Mouse (Mus musculus) limb, embryonic 11.5 days (tissue): ENCODE data around the gene Rap1b. TPM values are rescaled to one million over a fixed set of nuclear protein-coding genes. Genes with fewer than 3 reads are reported as not detected.

Experiments used
- ATAC-seq: fragments of 200-750 bp; cut with Nextera tagmentation; 2 replicates; pipeline ENCODE4 v1.8.0; 2017; ENCODE audit warnings: low read depth; ENCODE audit not compliant: insufficient number of reproducible peaks, low FRiP score, low TSS enrichment
- DNase-seq: peaks from one replicate; pipeline ENCODE4 v3.0.0-alpha.2; 2015; ENCODE audit warnings: low spot score
- H3K27ac ChIP-seq: fragments of 300-500 bp; sonication (generic); replicated peaks from 2 replicates; pipeline ENCODE4 v1.5.1; 2014; ENCODE audit warnings: low read depth, mild to moderate bottlenecking, low read length
- H3K27me3 ChIP-seq: fragments of 300-500 bp; sonication (generic); 2 replicates; pipeline ENCODE4 v1.6.1; 2014; ENCODE audit warnings: mild to moderate bottlenecking, low read length, mixed read lengths; ENCODE audit not compliant: control insufficient read depth, insufficient read depth
- H3K36me3 ChIP-seq: fragments of 300-500 bp; sonication (generic); 2 replicates; pipeline ENCODE4 v1.6.1; 2014; ENCODE audit warnings: mild to moderate bottlenecking, low read length, moderate library complexity, mixed read lengths; ENCODE audit not compliant: control insufficient read depth, insufficient read depth
- H3K4me1 ChIP-seq: fragments of 300-500 bp; sonication (generic); 2 replicates; pipeline ENCODE4 v1.6.1; 2014; ENCODE audit warnings: low read length, mixed read lengths; ENCODE audit not compliant: control insufficient read depth, insufficient read depth
- H3K4me2 ChIP-seq: fragments of 300-500 bp; sonication (generic); 2 replicates; pipeline ENCODE4 v1.6.1; 2014; ENCODE audit warnings: low read depth, mild to moderate bottlenecking, moderate library complexity; ENCODE audit not compliant: severe bottlenecking
- H3K4me3 ChIP-seq: fragments of 300-500 bp; sonication (generic); 2 replicates; pipeline ENCODE4 v1.5.1; 2014; ENCODE audit warnings: low read depth, low read length
- H3K9ac ChIP-seq: fragments of 300-500 bp; sonication (generic); 2 replicates; pipeline ENCODE4 v1.6.1; 2014; ENCODE audit warnings: mild to moderate bottlenecking, low read length
- H3K9me3 ChIP-seq: fragments of 300-500 bp; sonication (generic); 2 replicates; pipeline ENCODE4 v1.6.1; 2016; ENCODE audit warnings: low read length; ENCODE audit not compliant: control insufficient read depth
- WGBS: fragments of 180-500 bp; shearing (Covaris S2); extraction: QIAGEN DNeasy Blood & Tissue Kit; methylation state at CpG from one replicate; pipeline ENCODE4 v1.1.7; 2014; 5-methylcytosine and 5-hydroxymethylcytosine counted together
- polyA plus RNA-seq: library from polyadenylated mRNA; unstranded; fragments of >200 nt; fragmentation: Nextera tagmentation; extraction: Ambion mirVana; gene quantifications from 2 replicates; pipeline ENCODE4 v1.2.1, GENCODE M21; 2014

Gene Rap1b
- polyA plus RNA-seq, 1 experiment from 2014 or later: 167 TPM

DNA sequence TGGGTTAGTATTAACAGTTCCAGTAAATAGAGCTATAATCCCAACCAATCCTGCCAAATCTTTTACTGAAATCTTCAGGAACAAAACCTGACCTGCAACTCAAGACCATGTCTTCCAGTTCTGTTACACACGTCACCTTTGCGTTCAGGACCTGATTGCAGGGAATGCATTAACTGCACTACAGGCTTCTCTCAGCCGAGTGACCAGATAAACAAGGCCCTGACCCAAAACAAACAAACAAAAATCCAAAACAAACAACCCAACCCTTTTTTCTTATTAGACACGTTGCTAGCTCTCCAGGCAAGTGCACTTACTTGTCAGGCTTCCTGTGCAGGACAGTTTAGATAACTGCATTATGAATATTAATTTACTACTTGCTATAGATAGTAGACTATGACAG is 17.3 kb downstream of the Rap1b start:
- Histone ChIP-seq H3K4me1 (no peaks in the 10 kb centered on the region), H3K4me3 (no peak overlapping the region), H3K27ac (no peak overlapping the region), H3K9ac (no peak overlapping the region), H3K4me2 (no peak overlapping the region), H3K27me3 (no peaks in the 10 kb centered on the region), H3K36me3 (peaks cover 5% of the 10 kb centered on the region), H3K9me3 (no peaks in the 10 kb centered on the region)
- no peak for ATAC-seq
- no peak for DNase-seq
- 67% methylated on average over 4 of the region's 4 CpGs for WGBS

DNA sequence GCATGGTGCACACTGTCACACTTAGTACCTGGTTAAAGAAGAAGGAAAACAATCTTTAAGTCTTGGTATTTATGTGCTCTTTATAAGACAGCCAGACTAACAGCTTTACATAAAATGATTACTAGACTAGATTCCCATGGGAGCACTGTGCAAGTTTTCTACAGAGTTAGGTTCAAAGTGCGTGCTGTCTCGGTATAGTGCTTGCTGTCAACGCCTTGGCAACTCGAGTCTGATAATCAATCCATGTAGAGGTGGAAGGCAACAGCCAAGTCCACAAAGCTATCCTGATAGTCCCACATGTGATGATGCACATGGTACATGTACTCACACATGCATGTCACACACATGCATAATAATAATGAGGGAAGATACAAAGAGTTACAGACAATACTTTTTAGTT is 21.2 kb downstream of the Rap1b start:
- H3K9ac ChIP-seq: no peak overlapping the region
- no peak for DNase-seq
- H3K9me3 ChIP-seq: no peaks in the 10 kb centered on the region
- H3K27me3 ChIP-seq: no peaks in the 10 kb centered on the region
- H3K4me3 ChIP-seq: no peak overlapping the region
- ATAC-seq: no peak
- H3K36me3 ChIP-seq: peaks cover 6% of the 10 kb centered on the region
- no peaks in the 10 kb centered on the region for H3K4me1 ChIP-seq
- no peak overlapping the region for H3K4me2 ChIP-seq
- 85% methylated on average over 4 of the region's 4 CpGs for WGBS
- H3K27ac ChIP-seq: no peak overlapping the region

DNA sequence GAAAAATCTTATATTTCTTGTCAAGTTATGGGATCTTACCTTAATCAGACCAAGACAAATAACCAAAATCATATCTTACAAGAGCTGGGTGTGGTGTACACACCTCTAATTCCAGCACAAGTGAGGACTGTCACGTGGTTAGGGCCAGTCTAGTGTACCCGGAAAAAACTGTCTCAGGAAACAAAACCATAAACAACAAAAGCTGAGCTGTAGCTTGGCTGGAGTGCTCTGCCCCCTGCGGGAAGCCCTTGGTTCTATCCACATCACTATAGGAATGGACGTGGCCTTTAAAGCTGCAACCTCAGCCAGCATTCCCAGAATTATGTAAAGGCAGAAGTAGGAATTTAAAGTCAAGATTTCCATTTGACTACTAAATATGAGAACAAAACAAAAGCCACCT is 21.7 kb downstream of the Rap1b start:
- WGBS: 90% methylated on average over 4 of the region's 4 CpGs
- H3K36me3 ChIP-seq: peaks cover 6% of the 10 kb centered on the region
- no peak for ATAC-seq

DNA sequence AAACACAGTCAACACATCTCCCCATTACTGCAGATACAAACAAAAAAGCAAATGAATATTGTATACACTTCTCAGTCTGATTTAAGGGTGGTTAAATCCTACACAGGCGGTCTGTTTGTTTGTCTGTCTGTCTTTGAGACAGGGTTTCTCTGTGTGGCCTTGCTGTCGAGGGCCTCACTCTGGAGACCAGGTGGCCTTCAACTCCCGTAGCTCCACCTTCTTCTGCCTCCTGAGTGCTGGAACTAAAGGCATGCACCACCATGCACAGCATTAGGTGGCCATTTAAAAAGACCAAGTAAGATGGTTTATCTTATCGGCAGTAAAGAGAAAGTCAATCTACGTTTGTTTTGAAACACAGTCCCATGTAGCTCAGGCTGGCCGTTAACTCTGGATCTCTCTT is 22.5 kb downstream of the Rap1b start:
- WGBS: 88% methylated on average over 6 of the region's 6 CpGs
- peaks cover 8% of the 10 kb centered on the region for H3K36me3 ChIP-seq
- DNase-seq (no peak), ATAC-seq (no peak)
- H3K4me2 ChIP-seq: no peak overlapping the region
- H3K4me1 ChIP-seq: no peaks in the 10 kb centered on the region
- no peaks in the 10 kb centered on the region for H3K27me3 ChIP-seq
- no peaks in the 10 kb centered on the region for H3K9me3 ChIP-seq
- H3K4me3 ChIP-seq: no peak overlapping the region
- no peak overlapping the region for H3K9ac ChIP-seq
- no peak overlapping the region for H3K27ac ChIP-seq

More for the DNA sequence above, 21.7 kb downstream of the Rap1b start:
- Histone ChIP-seq H3K4me2 (no peak overlapping the region), H3K4me3 (no peak overlapping the region), H3K9ac (no peak overlapping the region), H3K27ac (no peak overlapping the region), H3K27me3 (no peaks in the 10 kb centered on the region), H3K4me1 (no peaks in the 10 kb centered on the region), H3K9me3 (no peaks in the 10 kb centered on the region)
- no peak for DNase-seq

DNA sequence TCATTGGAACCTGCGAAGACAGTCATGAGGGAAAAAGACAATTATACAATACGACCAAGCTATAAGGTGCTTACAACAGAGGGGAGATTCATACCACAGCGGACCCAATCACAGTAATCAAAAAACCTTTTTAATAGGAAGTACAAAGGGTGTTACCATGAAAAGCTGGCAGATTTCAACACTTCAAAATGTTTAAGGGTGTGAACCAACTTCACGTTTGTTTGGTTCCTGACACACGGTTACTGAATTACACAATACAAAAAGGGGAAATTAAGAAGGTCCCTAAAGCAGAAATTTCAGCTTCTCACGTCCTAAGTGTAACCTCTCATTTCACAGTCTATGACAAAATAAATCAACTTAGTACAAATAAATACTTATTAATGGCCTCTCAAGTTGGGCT is 27.2 kb downstream of the Rap1b start:
- peaks cover 6% of the 10 kb centered on the region for H3K36me3 ChIP-seq

DNA sequence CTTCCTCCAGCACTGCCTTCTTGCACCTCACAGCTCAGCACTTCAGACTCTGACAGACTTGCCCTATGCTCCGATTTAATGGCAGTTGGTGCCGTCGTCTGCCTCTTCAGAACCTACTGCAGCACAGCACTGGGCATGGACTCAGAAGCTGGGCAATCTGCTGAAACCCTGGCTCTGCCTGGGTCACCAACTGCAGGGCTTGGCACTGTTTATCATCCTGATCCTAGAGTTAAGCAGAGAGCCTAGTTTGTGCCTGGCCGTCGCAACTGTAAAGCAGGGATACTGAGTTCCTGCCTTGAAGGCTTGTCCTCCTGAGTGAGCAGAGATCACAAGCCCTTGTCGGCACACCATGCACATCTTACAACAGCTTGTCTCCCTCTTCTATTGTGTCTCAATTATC is 29.1 kb downstream of the Rap1b start:
- no peak for DNase-seq
- Histone ChIP-seq H3K36me3 (peaks cover 5% of the 10 kb centered on the region), H3K27me3 (no peaks in the 10 kb centered on the region), H3K9me3 (no peaks in the 10 kb centered on the region), H3K9ac (no peak overlapping the region), H3K4me2 (no peak overlapping the region), H3K4me1 (no peaks in the 10 kb centered on the region), H3K4me3 (no peak overlapping the region), H3K27ac (no peak overlapping the region)
- WGBS: 95% methylated on average over 6 of the region's 6 CpGs
- ATAC-seq: no peak

More for the DNA sequence above, 27.2 kb downstream of the Rap1b start:
- Histone ChIP-seq H3K4me3 (no peak overlapping the region), H3K4me1 (no peaks in the 10 kb centered on the region), H3K27me3 (no peaks in the 10 kb centered on the region), H3K9ac (no peak overlapping the region), H3K4me2 (no peak overlapping the region), H3K9me3 (no peaks in the 10 kb centered on the region), H3K27ac (no peak overlapping the region)
- DNase-seq (no peak), ATAC-seq (no peak)
- WGBS: 88% methylated on average over 6 of the region's 6 CpGs

DNA sequence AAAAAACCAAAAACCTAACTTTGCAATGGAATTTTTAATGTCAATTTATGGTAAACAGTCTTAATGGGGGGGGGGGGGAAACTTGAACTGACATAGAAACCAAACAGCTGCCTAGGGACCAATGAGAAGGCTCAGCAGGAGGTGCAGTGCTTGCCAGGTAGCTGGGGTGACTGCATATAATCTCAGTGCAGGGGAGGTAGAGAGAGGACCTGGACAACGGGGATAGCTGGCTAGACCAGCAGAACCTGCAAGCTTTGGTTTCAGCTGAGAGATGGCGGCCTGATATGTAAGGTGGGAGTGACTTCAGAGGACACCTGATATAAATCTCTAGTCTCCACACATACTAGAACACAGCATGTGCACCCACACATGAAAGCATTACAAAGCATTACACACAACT is 33.3 kb downstream of the Rap1b start:
- H3K9ac ChIP-seq: no peak overlapping the region
- H3K36me3 ChIP-seq: no peaks in the 10 kb centered on the region
- H3K4me3 ChIP-seq: no peak overlapping the region
- H3K27ac ChIP-seq: no peak overlapping the region
- H3K9me3 ChIP-seq: no peaks in the 10 kb centered on the region
- ATAC-seq (no peak), DNase-seq (no peak)
- WGBS: 96% methylated on average over 2 of the region's 2 CpGs
- H3K4me2 ChIP-seq: no peak overlapping the region
- H3K4me1 ChIP-seq: no peaks in the 10 kb centered on the region
- H3K27me3 ChIP-seq: no peaks in the 10 kb centered on the region

DNA sequence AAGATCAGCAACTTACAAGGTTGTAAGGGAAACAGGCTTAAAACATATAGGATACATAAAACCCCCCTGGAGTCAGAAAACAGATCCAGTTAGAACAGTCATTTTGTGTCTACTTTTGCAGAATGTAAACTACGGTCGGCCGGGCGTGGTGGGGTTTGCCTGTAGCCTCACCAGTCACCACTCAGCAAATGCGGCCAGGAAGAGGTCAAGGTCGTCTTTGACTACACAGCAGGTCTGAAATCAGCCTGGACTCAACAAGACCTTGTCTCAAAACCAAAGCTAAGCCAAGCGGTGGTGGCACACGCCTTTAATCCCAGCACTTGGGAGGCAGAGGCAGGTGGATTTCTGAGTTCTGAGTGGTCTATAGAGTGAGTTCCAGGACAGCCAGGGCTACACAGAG is 34.3 kb downstream of the Rap1b start:
- WGBS: 95% methylated on average over 8 of the region's 8 CpGs
- no peak for DNase-seq

DNA sequence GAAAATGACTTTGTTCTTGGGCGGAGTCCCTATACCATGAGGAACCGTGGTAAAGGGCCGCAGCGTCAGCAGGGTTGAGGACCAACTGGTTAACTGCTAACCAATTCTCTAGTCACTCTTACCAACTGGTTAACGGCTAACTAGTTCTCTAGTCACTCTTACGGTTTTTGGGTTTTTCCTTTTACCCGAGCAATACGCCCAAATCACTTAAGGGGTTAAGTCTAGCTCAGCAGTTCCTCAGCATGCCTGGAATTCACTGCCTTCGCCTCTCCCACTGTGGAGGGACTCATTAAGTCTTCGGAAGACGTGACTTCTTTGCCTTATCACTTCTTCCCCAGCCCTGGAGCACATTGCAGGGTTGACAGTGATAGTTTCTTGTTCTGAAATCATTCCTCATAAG is 35.3 kb downstream of the Rap1b start:
- 84% methylated on average over 11 of the region's 11 CpGs for WGBS

More for the DNA sequence above, 34.3 kb downstream of the Rap1b start:
- no peak overlapping the region for H3K27ac ChIP-seq
- no peaks in the 10 kb centered on the region for H3K9me3 ChIP-seq
- H3K4me3 ChIP-seq: no peak overlapping the region
- ATAC-seq: no peak
- no peaks in the 10 kb centered on the region for H3K36me3 ChIP-seq
- H3K4me2 ChIP-seq: no peak overlapping the region
- H3K27me3 ChIP-seq: no peaks in the 10 kb centered on the region
- H3K4me1 ChIP-seq: no peaks in the 10 kb centered on the region
- no peak overlapping the region for H3K9ac ChIP-seq

More for the DNA sequence above, 35.3 kb downstream of the Rap1b start:
- Histone ChIP-seq H3K4me3 (no peak overlapping the region), H3K4me2 (no peak overlapping the region), H3K36me3 (no peaks in the 10 kb centered on the region), H3K27me3 (no peaks in the 10 kb centered on the region), H3K9me3 (no peaks in the 10 kb centered on the region), H3K9ac (no peak overlapping the region), H3K27ac (no peak overlapping the region), H3K4me1 (no peaks in the 10 kb centered on the region)
- no peak for ATAC-seq
- no peak for DNase-seq
